Mouse (Mus musculus) midbrain, postnatal 0 days (tissue): ENCODE measurements at regions not wholly inside any gene's neighbourhood (a gene's known extent, or its start where the extent isn't known, plus 50 kb on each side); places are given as distances from the start of the nearest gene placed in this dataset.

Experiments
- ATAC-seq: fragments of 200-750 bp; cut with Nextera tagmentation; 2 replicates; pipeline ENCODE4 v1.8.0; 2017; ENCODE audit warnings: moderate number of reproducible peaks, mild to moderate bottlenecking, moderate TSS enrichment, moderate library complexity; ENCODE audit not compliant: low FRiP score
- DNase-seq: peaks from one replicate; pipeline ENCODE4 v3.0.0-alpha.2; 2015; ENCODE audit warnings: low spot score
- H3K27ac ChIP-seq: fragments of 300-500 bp; sonication (generic); 2 replicates; pipeline ENCODE4 v1.5.1; 2014; ENCODE audit warnings: low read depth, mild to moderate bottlenecking, low read length, mixed read lengths
- H3K27me3 ChIP-seq: fragments of 300-500 bp; sonication (generic); 2 replicates; pipeline ENCODE4 v1.6.1; 2014; ENCODE audit warnings: low read length, control low read depth, mixed read lengths; ENCODE audit not compliant: insufficient read depth
- H3K36me3 ChIP-seq: fragments of 300-500 bp; sonication (generic); 2 replicates; pipeline ENCODE4 v1.6.1; 2014; ENCODE audit warnings: low read length, control low read depth, mixed read lengths; ENCODE audit not compliant: insufficient read depth
- H3K4me1 ChIP-seq: fragments of 300-500 bp; sonication (generic); 2 replicates; pipeline ENCODE4 v1.6.1; 2014; ENCODE audit warnings: mild to moderate bottlenecking, control low read depth, antibody characterized with exemption, low read length, mixed read lengths; ENCODE audit not compliant: insufficient read depth
- H3K4me2 ChIP-seq: fragments of 300-500 bp; sonication (generic); 2 replicates; pipeline ENCODE4 v1.6.1; 2014; ENCODE audit warnings: low read depth, mild to moderate bottlenecking, low read length, mixed read lengths; ENCODE audit not compliant: poor library complexity, severe bottlenecking
- H3K4me3 ChIP-seq: fragments of 300-500 bp; sonication (generic); 2 replicates; pipeline ENCODE4 v1.5.1; 2014; ENCODE audit warnings: low read depth, mild to moderate bottlenecking, low read length, moderate library complexity
- H3K9ac ChIP-seq: fragments of 300-500 bp; sonication (generic); replicated peaks from 2 replicates; pipeline ENCODE4 v1.6.1; 2014; ENCODE audit warnings: mild to moderate bottlenecking, low read length, moderate library complexity, mixed read lengths; ENCODE audit not compliant: poor library complexity, severe bottlenecking
- H3K9me3 ChIP-seq: fragments of 300-500 bp; sonication (generic); 2 replicates; pipeline ENCODE4 v1.6.1; 2016; ENCODE audit warnings: low read length, control low read depth
- CTCF ChIP-seq: IDR thresholded peaks from 2 replicates; pipeline ENCODE4 v1.5.1; 2016; ENCODE audit warnings: antibody characterized with exemption, mild to moderate bottlenecking
- WGBS: fragments of 180-500 bp; shearing (Covaris S2); extraction: QIAGEN DNeasy Blood & Tissue Kit; methylation state at CpG from one replicate; pipeline ENCODE4 v1.1.7; 2014; 5-methylcytosine and 5-hydroxymethylcytosine counted together

DNA sequence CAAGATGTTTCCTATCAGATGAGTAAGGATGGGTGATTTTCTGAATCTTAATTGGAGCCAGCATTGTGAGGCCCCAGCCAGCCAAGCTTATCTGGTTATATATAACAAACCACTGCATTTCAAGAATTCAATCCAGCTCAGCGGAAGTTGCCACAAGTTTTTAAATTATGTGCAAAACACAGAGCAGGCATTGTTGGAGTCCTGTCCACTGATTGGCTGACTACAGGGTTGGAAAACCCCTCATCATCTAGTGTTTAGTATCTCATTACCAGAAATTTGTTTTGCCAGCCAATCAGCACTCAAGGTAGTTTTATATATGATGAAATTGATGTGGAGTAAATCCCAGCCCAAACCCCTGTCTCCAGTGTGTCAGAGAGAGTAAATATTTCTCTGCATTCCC is 578.5 kb upstream of the Intu start:
- WGBS = 90% methylated on average over 1 of the region's 1 CpGs
- H3K27ac ChIP-seq = no peak overlapping the region
- no peak overlapping the region for H3K9ac ChIP-seq
- no peak overlapping the region for H3K4me3 ChIP-seq
- no peaks in the 10 kb centered on the region for H3K4me1 ChIP-seq
- ATAC-seq = no peak
- H3K27me3 ChIP-seq = no peaks in the 10 kb centered on the region
- DNase-seq = no peak
- no peak overlapping the region for H3K4me2 ChIP-seq
- no peaks in the 10 kb centered on the region for H3K36me3 ChIP-seq
- 0 out of 2 replicates have a peak, but pooled peaks cover 6% of the 10 kb centered on the region for H3K9me3 ChIP-seq
- TF ChIP-seq CTCF = no peak

DNA sequence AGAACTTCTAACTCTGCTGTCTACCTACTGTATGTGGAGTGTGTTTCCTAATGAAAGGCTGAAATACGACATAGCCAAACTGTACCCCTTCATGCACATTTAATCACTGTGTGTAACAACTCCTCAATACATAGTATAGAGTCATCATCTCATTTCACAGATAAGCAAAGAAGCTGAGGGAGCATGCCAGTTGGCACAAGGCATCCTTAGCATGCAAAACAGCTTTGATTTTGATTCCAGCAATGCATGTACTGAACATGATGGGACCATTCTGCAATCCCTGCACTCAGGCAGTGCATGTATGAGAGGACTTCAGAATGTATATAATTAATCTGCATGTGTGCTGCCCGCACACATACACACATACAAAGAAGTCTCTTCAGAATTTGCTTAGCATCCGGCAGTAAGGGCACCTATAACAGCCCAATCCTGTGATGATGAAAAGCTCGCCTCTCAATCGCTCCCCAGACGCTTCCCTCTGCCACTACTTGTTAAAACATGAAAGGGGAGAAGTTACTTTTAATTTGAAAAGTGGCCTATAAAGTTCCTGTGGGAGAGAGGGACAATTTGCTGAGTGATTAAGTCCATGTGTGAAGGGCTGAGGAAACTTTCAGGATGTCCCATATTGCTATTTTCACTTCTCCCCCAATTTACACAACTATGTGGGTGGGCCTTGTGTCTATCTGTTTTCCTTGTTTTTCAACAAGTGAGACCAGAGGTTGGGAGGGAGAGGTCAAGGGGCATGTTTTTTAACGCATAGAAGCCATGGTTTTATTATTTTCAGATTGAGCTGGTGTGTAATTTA is 569.0 kb upstream of the Intu start:
- no peak for DNase-seq
- ATAC-seq = no peak
- Histone ChIP-seq H3K36me3 (no peaks in the 10 kb centered on the region), H3K9me3 (no peaks in the 10 kb centered on the region), H3K9ac (no peak overlapping the region), H3K27ac (no peak overlapping the region), H3K4me1 (no peaks in the 10 kb centered on the region), H3K4me2 (no peak overlapping the region), H3K27me3 (no peaks in the 10 kb centered on the region), H3K4me3 (no peak overlapping the region)
- WGBS = 72% methylated on average over 7 of the region's 7 CpGs
- TF ChIP-seq CTCF = no peak

DNA sequence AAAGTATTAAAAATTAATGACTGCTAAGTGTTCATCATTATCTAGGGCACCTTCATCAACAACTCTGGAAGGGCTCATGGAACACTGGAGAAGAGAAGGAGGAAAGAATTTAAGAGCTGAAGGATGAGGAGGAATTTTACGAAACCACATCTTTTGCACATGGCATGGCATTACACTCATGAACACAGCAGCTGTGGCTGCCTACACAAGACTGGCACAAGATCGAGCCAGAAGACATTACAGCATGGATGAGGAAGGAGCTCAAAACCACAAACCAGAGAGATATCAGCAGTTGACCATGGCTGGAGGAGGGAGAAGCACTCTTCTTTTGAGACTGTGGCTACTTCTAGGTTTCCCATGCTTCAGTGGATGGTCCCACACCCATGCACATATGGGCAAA is 565.7 kb upstream of the Intu start:
- no peaks in the 10 kb centered on the region for H3K36me3 ChIP-seq
- no peak for ATAC-seq
- no peak overlapping the region for H3K9ac ChIP-seq
- H3K9me3 ChIP-seq = no peaks in the 10 kb centered on the region
- no peak overlapping the region for H3K27ac ChIP-seq
- no peak for DNase-seq
- no peaks in the 10 kb centered on the region for H3K27me3 ChIP-seq
- 93% methylated on average over 2 of the region's 2 CpGs for WGBS
- no peak overlapping the region for H3K4me2 ChIP-seq
- no peak for TF ChIP-seq CTCF
- H3K4me3 ChIP-seq = no peak overlapping the region
- H3K4me1 ChIP-seq = no peaks in the 10 kb centered on the region

DNA sequence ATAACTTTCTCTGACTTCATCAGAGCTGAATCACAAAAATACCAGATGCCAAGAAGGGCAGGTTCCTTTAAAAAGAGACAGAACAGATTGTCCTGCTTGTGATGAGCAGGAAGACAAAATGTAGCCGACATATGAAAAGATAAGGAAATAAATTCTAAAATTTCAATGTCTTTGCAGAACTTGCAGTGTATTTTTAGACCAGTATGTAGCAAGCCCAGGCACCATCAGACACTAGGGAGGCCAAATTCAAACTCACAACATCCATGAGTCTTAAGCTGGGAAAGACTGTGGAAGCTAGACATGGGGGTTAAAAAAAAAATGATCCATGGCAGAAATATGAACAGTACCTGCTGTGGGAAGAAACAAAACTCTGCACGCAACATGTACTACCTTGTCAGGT is 564.7 kb upstream of the Intu start:
- DNase-seq = no peak
- Histone ChIP-seq H3K27me3 (no peaks in the 10 kb centered on the region), H3K9ac (no peak overlapping the region), H3K4me3 (no peak overlapping the region), H3K4me1 (no peaks in the 10 kb centered on the region), H3K4me2 (no peak overlapping the region), H3K27ac (no peak overlapping the region), H3K36me3 (no peaks in the 10 kb centered on the region), H3K9me3 (no peaks in the 10 kb centered on the region)
- ATAC-seq = no peak
- 89% methylated on average over 2 of the region's 2 CpGs for WGBS
- no peak for TF ChIP-seq CTCF

DNA sequence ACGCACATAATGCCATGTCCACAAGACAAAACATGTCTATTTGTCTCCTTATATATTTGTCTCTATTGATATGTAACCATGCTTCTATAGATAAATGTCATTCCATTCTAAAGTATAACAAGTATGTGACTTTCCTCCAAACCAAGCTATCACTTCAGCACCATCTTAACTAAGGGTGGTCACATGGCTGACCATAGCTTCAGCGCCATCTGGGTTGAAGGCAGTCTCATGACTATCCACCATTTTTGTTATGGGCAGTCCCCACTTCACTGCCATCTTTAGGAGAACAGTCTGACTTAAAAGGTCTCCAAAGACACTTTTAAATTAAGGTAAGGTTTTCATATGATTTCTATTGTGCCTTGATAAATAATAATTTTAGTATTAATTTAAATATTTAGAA is 554.1 kb upstream of the Intu start:
- Histone ChIP-seq H3K4me3 (no peak overlapping the region), H3K27ac (no peak overlapping the region), H3K9me3 (no peaks in the 10 kb centered on the region), H3K27me3 (no peaks in the 10 kb centered on the region), H3K4me2 (no peak overlapping the region), H3K9ac (no peak overlapping the region), H3K36me3 (no peaks in the 10 kb centered on the region), H3K4me1 (no peaks in the 10 kb centered on the region)
- ATAC-seq (no peak), DNase-seq (no peak)
- no peak for TF ChIP-seq CTCF
- WGBS = 92% methylated on average over 2 of the region's 2 CpGs

DNA sequence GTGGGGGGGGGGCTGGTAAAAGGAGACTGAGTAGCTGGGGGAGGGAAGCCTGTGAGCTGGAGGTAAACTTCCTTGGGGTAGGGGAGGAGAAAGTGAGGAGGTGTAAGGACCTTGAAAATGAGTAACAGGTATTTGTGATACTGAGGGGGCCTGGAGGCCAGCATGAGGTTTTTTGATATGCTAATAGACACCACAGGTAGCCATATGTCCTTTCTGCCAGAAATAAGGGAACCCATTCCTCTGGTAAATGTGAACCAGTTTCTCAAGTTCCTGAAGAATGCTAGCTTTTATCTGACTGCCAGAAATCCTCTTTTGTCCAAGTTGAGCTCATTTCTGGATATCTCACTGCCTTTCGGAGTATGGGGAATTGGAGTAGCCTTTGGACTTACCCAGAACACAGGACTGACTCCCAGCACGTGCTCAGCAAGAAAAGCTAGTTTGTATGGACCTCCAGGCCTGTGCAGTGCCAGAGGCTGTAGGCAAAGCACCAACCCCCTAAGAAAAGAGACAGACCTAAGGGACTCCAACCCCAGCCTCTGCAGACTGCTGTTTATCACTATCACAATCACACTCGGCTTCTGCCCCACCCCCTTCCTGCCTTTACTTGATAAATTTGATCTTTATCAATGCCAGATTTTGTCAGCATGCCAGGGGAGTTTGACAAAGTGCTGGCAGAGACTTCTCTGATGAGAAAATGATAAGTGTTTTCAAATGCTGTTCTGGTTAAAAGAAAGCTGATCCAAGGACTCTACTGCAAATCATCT is 552.0 kb upstream of the Intu start:
- ATAC-seq (no peak), DNase-seq (no peak)
- 25% methylated on average over 3 of the region's 3 CpGs for WGBS

More for the DNA sequence above, 552.0 kb upstream of the Intu start:
- Histone ChIP-seq H3K27me3 (no peaks in the 10 kb centered on the region), H3K9me3 (no peaks in the 10 kb centered on the region), H3K4me3 (no peak overlapping the region), H3K36me3 (no peaks in the 10 kb centered on the region), H3K4me1 (no peaks in the 10 kb centered on the region), H3K9ac (no peak overlapping the region), H3K27ac (no peak overlapping the region), H3K4me2 (no peak overlapping the region)
- TF ChIP-seq CTCF = no peak
